Mouse (Mus musculus) ES-E14 (cell line): ENCODE data around the gene Spty2d1.

ENCODE experiments used
- MAFK ChIP-seq: IDR thresholded peaks from 2 replicates; pipeline ENCODE4 v1.6.1; 2014; ENCODE audit warnings: mild to moderate bottlenecking, low read depth, low read length, inconsistent platforms; ENCODE audit not compliant: insufficient read depth
- ZC3H11A ChIP-seq: IDR thresholded peaks from 2 replicates; pipeline ENCODE4 v1.6.1; 2012; ENCODE audit warnings: low read depth, mild to moderate bottlenecking, inconsistent platforms, low read length, borderline replicate concordance
- ZNF384 ChIP-seq: IDR thresholded peaks from 2 replicates; pipeline ENCODE4 v1.6.1; 2012; ENCODE audit warnings: low read depth, low read length, inconsistent platforms

GRCm38 (mm10) chr7:47024454-47024853 lies 16.2 kb upstream of the Spty2d1 start:
- no peak for TF ChIP-seq MAFK
- TF ChIP-seq ZNF384, result no peak
- TF ChIP-seq ZC3H11A, result no peak
